9 mouse cellular contexts compared by ENCODE assay signal in genomic region chr4:45967479-45968341, GRCm38 (mm10). TPM values are rescaled to one million over a fixed set of nuclear protein-coding genes. Genes with fewer than 3 reads are reported as not detected.
DNase-seq lines count a peak whose midpoint lies in the region; ATAC-seq lines count a peak whose summit lies in the region.
"Had no signal": no experiment of that assay in that cellular context is flagged by ENCODE, and none has a peak within 500 bp of the region (broad histone marks: within the 10 kb centered on the region; RNA-seq: fewer than 3 reads in every experiment).

No protein-coding gene starts in this region.

- no peaks in the 10 kb centered on the region for H3K9me3 ChIP-seq in hindbrain, embryonic 16.5 days (ENCODE audit: control insufficient read depth, low read length)
- H3K9me3 ChIP-seq in midbrain, embryonic 15.5 days: no peaks in the 10 kb centered on the region

- peak; percentile 14 for DNase-seq in gastrocnemius, postnatal 25 days
- no peak for DNase-seq in gastrocnemius, postnatal 36 days
- DNase-seq in testis, postnatal 10 days (ENCODE audit: low spot score): no peak
- no peak for DNase-seq in left cerebral cortex, postnatal 10 days (ENCODE audit: extremely low spot score in 1 of 2, low spot score in 2 of 2)
- DNase-seq in frontal cortex, postnatal 25 days (ENCODE audit: low spot score in 2 of 2): no peak
- DNase-seq: B cell, adult 2 months had no signal

- no peaks in the 10 kb centered on the region for H3K27me3 ChIP-seq in hindbrain, embryonic 16.5 days (replicated peaks; ENCODE audit: control insufficient read depth, insufficient read depth, low read length)
- H3K27me3 ChIP-seq in midbrain, embryonic 15.5 days (replicated peaks): 0 out of 2 replicates have a peak, but pooled peaks cover 8% of the 10 kb centered on the region

- no peak overlapping the region; the same call in 1 of the 2 replicates for H3K4me2 ChIP-seq in hindbrain, embryonic 16.5 days (ENCODE audit: low read length)
- no peak overlapping the region for H3K4me2 ChIP-seq in midbrain, embryonic 15.5 days

- no peak for ATAC-seq in hindbrain, embryonic 16.5 days
- no peak for ATAC-seq in midbrain, embryonic 15.5 days (replicated peaks)

- H3K36me3 ChIP-seq in hindbrain, embryonic 16.5 days (ENCODE audit: control insufficient read depth, insufficient read depth, low read length): no peaks in the 10 kb centered on the region
- no peaks in the 10 kb centered on the region for H3K36me3 ChIP-seq in midbrain, embryonic 15.5 days (replicated peaks)

- intact Hi-C loops in gastrocnemius, postnatal 36 days (cut with DNase I): no loop called here
- intact Hi-C loops in left cerebral cortex, postnatal 10 days (cut with DNase I): no loop called here

- peaks cover 20% of the 10 kb centered on the region for H3K4me1 ChIP-seq in brown adipose tissue, adult 24 weeks (ENCODE audit: control insufficient read depth, insufficient read depth, insufficient read length, low read length)
- H3K4me1 ChIP-seq in hindbrain, embryonic 16.5 days (ENCODE audit: control insufficient read depth, insufficient read depth, low read depth, low read length): peaks cover 8% of the 10 kb centered on the region
- peaks cover 18% of the 10 kb centered on the region for H3K4me1 ChIP-seq in midbrain, embryonic 15.5 days

- peak overlapping the region; percentile 1; the same call in 1 of the 2 replicates for H3K9ac ChIP-seq in hindbrain, embryonic 16.5 days (ENCODE audit: low read depth, low read length)
- H3K9ac ChIP-seq in midbrain, embryonic 15.5 days: no peak overlapping the region

- 23% methylated on average over 9 of the region's 9 CpGs for WGBS in hindbrain, embryonic 16.5 days
- 17% methylated on average over 9 of the region's 9 CpGs for WGBS in midbrain, embryonic 15.5 days

- H3K4me3 ChIP-seq in brown adipose tissue, adult 24 weeks (ENCODE audit: insufficient read depth, low read depth, low read length): peak overlapping the region; percentile 46
- H3K4me3 ChIP-seq in hindbrain, embryonic 16.5 days (ENCODE audit: low read length): no peak overlapping the region
- H3K4me3 ChIP-seq in midbrain, embryonic 15.5 days: no peak overlapping the region

- peak overlapping the region; percentile 78 for H3K27ac ChIP-seq in brown adipose tissue, adult 24 weeks (replicated peaks; ENCODE audit: low read depth, low read length)
- 0 out of 2 replicates have a peak overlapping the region, but pooled peaks have one; percentile 13 for H3K27ac ChIP-seq in hindbrain, embryonic 16.5 days (ENCODE audit: low read depth, low read length)
- H3K27ac ChIP-seq in midbrain, embryonic 15.5 days: 0 out of 2 replicates have a peak overlapping the region, but pooled peaks have one; percentile 34

RNA-seq across cellular contexts. Expression of gene Tdrd7, which starts 2.6 kb away (rescaled TPM):
- 1 to 10 TPM; 9.1 to 9.4 TPM for total RNA-seq in gastrocnemius, postnatal 25 days (2021)
- 1 to 10 TPM; 7.4 to 8.1 TPM for total RNA-seq in gastrocnemius, postnatal 36 days (2021)
- 22.2 and 45.4 TPM in 2 replicates for polyA plus RNA-seq in brown adipose tissue, adult 24 weeks (2012; ENCODE audit: insufficient read depth, insufficient read length, missing spikeins)
- polyA plus RNA-seq in hindbrain, embryonic 16.5 days (2015; fragmentation: Nextera tagmentation; extraction: Ambion mirVana): 29.3 and 30.0 TPM in 2 replicates
- 24.4 and 24.5 TPM in 2 replicates for polyA plus RNA-seq in midbrain, embryonic 15.5 days (2015; fragmentation: Nextera tagmentation; extraction: Ambion mirVana)
- total RNA-seq in left cerebral cortex, postnatal 10 days (2021): 10 to 100 TPM; 23.4 to 25.7 TPM

Comparison
In these comparisons a context has a peak if more than half of its experiments do, and no peak if none do; other contexts are left out.
1. H3K27ac ChIP-seq: peak in every context shown above with its lines; median percentile 78 in brown adipose tissue, adult 24 weeks; 34 in midbrain, embryonic 15.5 days; 13 in hindbrain, embryonic 16.5 days.